Mouse (Mus musculus) erythroid progenitor cell, adult 5-6 weeks (primary cell): ENCODE measurements at regions not wholly inside any gene's neighbourhood (a gene's known extent, or its start where the extent isn't known, plus 50 kb on each side); places are given as distances from the start of the nearest gene placed in this dataset.
"Not testable (repeated sequence)": the region's sequence is repeated elsewhere in the genome, so short reads cannot be mapped to it uniquely, and the experiment has no call there.

ENCODE experiments used
- ATAC-seq: replicated peaks from 2 replicates; pipeline ENCODE4 v1.8.0; 2016; ENCODE audit warnings: moderate number of reproducible peaks, mild to moderate bottlenecking, moderate TSS enrichment, inconsistent platforms; ENCODE audit not compliant: poor library complexity, low FRiP score, severe bottlenecking

DNA sequence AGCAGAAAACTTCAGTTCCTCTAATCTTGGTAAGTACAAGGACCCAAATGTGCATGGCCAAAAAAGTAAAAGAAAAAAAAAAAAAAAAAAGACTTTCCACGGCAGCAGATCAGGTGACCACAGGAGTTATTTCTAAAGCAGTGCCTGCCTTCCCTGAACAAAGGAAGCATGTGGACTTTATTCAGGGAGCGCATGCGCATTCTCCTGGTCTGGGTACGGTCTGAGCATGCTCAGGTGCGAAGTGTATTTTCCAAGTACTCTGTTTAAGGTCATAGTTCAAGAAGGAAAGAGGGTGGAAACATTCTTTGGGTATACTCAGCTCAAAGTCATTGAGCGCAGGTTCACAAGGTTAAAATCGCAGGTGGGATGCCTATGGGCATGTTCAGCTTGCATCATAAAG, 103.1 kb upstream of the Eif4g2 start:
- ATAC-seq: no peak

DNA sequence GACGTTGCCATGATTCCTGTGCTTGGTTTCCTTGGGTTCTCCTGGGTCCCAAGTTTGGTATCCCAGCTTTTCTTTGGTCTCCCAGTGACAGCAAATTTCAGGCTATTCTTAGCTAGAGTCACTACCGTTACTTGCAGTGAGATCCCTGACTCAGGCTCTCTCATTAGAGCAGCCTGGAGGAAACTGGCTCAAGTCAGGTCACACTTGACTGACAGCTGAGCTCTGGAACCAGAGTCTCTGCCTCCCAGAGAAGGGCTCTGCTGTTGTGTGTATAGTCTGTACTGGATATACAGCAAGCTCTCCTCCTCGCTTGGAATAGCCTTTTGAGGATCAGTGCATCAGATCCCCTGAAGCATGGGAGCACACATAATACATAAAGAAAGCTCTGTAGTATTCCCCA, 100.7 kb upstream of the Eif4g2 start:
- ATAC-seq: no peak

DNA sequence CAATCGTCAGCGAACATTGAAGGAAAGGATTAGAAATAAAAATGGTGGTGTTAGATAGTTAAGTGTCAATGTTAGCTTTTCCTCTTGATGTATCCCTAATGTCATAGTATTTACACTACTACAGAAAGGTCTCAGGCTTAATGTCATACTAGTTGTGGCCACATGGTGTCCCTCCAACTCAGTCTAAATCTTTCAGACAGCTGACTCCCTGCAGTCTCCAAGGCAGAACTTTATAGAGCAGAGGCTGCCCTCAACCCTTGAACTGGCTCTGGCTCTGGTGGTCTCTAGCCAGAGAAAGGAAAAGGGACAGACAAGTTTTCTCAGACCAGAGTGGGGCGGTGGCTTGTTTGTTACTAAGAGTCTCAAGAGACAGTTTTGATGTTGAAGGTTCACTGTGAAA, 99.5 kb upstream of the Eif4g2 start:
- peak; percentile 49 for ATAC-seq

DNA sequence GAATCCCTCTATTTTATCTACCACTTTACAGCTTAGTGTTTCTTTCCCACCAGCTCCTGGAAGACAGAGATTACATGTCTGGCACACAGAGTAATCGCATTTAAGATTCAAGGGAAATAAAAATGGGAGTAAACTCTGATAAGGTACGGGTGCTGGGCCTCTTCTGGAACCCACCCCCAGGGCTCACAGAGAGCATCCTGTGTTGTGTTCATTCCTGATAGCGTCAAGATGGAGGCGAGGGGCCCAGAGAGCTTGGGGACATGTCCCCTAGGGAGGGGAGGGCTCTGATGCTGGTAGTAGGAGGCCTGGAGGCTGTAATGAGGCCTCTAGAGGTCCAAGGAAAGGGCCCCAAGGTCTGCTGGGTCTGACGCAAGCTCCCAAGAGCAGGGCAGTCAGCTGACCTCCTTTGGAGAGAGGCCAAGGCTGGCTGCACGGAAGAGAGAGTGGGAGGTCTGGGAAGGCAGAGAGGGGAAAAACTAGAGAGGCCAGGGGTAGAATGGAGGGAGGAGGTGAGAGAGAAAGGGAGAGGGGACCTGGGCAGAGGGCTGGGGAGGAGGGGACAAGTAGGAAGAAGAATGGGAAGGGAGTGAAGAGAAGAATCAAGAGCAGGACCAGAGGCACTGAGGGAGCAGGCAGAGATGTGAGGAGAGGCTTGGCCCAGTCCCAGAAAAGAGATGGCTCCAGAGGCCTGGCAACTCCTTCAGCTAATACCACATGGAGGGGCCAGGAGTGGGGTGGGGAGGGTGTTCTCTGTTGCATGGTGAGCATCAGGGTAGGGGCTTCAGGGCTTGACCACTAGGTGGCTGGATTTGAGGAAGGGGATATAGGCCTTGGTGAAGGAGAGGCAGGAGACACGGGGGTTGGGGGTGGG, 96.8 kb upstream of the Eif4g2 start:
- peak; percentile 38 for ATAC-seq

DNA sequence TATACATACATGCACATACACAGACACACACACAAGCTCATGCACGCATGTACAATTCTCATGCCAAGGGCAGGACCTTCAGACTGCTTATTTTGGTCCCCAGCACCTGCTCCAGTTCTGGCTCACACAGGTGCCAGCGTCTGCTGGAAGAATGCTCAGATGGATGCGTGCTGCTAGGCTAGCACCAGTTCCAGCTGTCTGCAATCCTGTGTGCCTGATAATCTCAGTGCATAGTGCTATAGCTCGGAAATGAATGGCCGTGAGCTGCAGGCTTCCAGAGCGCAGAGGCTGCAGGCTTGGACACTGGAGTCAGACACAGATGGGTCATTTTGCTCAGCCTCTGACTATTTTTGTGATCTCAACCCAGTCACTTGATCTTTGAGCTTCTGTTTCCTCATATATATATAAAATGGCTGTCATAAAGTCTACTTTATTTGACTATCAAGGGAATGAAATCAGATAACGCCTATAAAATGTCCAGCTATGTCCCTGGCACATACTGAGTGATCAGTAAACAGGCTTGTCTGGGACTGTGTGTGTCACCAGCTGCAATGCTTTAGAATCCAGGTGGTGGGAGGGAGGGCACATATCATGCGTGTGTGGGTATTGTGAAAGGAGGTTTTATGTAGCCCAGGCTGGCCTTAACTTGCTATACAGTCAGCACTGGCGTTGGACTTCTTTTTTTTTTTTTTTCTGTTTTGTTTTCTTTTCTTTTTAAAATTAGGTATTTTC, 91.7 kb upstream of the Eif4g2 start:
- no peak for ATAC-seq

DNA sequence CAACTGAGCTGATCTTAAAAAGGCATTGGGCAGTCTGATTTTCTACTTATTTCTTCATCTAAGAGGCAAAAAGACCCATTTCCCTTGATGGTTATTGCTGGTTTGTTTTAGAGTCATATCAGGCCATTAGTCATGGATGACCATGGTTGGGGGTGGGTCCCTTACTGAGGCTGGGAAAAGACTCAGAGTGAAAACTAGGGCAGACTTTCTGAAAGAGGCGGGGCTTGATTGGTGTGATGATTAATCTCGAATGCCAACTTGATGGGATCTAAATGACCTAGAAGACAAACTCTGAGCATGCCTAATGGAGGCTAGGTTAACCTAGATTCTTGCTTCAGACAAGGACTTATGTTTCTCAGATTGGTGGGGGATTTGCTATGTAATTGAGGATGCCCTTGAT, 89.2 kb upstream of the Eif4g2 start:
- no peak for ATAC-seq

DNA sequence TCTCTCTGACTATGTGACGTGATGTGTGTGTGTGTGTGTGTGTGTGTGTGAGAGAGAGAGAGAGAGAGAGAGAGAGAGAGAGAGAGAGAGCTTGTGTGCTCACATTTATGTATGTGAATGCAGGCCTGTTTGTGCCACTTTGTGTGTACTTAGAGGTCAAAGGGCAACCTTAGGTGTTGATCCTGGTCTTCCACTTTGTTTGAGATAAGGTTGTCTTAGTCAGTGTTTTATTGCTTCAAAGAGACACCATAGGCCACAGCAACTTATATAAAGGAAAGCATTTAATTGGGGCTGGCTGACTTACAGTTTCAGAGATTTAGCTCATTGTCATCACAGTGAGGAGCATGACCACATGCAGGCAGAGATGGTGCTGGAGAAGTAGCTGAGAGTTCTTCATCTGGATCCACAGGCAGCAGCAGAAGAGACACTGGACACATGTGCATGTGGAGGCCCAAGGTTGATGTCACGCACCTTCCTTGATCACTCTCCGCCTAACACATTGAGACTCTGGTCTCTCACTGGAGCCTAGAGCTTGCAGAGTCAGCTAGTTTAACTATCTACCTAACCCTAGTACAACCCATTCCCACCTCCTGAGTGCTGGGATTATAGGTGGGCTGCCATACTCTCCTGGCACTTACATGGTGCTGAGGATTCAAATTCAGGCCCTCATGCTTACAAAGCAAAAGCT, 85.9 kb upstream of the Eif4g2 start:
- not testable (repeated sequence) for ATAC-seq

DNA sequence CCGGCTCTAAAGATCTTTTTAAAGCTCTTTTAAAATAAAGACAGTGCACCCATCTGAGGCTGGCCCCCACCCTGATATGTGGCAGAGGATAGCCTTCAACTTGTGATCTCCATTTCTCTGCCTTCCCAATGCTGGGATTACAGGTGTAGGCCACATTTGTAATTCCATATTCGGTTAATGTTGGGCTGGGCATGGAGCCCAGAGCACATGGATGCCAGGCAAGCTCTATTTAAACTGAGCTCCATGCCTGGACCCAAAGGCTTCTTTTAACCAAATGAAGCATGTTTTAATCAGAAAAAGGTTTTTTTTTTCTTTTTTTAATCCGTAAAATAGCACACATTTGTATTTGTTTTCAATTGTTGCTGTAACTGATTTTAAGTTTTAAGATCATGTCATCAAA, 82.2 kb upstream of the Eif4g2 start:
- ATAC-seq: no peak

DNA sequence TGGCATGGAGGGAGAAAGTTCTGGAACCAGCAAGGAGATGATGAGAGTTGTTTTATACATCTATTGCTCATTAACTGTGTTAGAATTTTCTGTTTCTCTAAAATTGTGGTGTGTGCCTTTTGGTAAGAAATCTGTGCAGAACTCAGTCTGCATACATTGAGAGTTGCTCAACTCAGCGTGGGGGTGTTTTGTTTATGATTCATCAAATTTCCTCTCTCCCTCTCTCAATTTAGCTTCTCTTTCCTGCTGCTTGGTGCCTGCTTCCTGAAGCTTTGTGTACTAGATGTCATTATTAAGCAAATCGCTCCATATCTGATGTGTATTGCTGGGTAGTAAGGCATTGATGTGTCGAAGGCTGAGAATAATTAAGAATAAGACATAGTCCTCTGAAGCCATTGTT, 81.4 kb upstream of the Eif4g2 start:
- ATAC-seq: no peak

DNA sequence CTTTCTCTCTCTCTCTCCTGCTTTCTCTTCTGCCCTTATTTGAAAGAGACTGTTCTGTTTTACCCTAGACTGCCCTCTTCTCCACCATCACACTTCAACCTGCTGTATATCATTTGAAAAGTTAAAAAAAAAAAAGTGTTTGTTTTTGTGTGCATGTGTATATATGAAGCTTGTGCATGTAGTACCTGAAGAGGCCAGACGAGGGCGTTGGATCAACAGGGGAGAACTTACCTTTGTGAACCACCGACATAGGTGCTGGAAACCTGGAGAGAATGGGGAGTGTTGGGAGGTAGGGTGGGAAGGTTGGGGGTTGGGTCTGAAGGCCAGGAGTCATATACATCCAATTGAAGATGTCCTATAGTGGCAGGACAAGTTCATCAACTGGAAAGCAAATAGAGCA, 81.0 kb upstream of the Eif4g2 start:
- ATAC-seq: 0 out of 2 replicates have a peak, but pooled peaks have one; percentile 52

DNA sequence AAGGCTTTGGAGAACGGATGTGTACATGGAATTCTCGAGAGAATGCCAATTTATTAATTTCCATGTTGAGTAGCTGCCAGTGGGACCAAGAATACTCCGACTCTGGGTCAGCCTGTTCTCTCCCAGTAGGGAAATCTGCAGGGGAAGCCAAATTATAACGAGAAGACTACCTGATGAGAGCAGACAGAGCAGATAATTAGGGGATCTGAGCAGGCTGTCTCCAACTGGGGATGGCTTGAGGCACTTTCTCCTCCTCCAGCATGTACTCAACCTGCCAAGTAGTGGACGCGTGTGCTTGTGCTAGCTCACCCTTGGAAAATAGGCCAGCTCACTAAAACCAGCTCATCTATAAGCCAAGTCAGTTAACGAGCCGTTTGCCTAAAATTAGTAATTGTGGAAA, 80.5 kb upstream of the Eif4g2 start:
- ATAC-seq: no peak

DNA sequence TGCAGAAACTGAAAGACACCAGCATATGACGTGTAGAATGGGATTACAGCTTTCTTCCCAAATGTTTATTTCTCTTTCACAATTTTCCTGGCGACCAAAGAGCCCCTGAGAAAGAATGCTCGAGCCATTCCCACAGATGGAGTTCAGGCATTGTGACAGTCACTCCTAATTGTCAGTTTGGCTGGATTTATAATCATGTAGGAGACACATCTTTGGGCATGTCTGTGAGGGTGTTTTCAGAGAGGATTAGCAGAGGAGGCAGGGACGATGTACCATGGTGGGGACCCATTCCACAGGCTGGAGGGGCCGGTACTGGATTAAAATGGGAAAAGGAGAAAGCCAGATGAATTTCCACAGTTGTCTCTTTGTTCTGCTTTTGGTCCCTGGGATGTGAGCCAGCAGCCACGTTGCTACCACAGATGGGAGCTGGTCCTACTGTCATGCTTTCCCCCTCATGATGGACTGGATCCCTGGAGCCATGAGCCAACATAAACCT, 76.0 kb upstream of the Eif4g2 start:
- no peak for ATAC-seq

DNA sequence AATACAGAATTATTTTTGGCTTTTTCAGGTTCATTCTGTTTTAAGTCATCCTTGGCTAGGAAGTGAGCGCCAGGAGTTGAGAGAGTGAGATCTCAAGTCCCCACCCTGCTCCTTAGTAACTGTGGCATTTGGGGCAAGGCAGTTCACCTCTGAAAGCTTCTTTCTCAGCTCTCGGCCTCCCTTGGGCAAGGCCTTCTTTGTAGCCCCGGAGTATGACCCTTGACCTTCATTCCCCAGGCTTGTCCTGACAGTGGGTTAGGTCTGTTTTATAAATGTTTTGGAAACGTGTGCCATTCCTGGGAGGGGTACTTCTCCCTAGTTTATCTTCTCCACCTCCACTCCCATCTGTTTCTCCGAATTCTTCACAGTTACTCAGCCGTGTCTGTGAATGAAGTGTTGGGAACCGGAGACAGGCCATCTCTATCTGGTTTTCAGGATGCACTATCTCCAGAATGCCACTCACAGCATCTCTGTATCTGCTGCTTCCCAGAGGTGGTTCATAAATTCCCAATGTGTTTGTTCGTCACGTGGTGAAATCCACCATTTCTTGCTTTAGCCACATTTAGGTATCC, 75.0 kb upstream of the Eif4g2 start:
- ATAC-seq: no peak

DNA sequence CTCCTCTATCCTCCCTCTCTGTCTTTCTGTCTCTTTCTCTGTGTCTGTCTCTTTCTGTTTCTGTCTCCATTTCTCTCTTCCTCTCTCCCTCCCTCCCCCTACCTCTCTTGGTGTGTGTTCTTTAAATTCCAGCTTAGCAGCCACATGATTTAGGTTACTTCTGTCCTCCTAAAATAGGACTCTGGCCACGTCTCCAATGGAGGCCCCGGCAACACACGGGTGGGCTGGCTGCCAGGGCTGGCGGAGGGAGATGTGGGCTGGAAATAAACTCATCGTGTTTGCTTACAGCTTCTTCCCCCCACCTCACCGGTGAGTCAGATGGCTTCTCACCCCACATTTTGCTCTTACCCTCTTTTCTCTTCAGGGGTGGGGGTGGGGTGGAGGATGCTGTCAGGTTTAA, 74.5 kb upstream of the Eif4g2 start:
- no peak for ATAC-seq

DNA sequence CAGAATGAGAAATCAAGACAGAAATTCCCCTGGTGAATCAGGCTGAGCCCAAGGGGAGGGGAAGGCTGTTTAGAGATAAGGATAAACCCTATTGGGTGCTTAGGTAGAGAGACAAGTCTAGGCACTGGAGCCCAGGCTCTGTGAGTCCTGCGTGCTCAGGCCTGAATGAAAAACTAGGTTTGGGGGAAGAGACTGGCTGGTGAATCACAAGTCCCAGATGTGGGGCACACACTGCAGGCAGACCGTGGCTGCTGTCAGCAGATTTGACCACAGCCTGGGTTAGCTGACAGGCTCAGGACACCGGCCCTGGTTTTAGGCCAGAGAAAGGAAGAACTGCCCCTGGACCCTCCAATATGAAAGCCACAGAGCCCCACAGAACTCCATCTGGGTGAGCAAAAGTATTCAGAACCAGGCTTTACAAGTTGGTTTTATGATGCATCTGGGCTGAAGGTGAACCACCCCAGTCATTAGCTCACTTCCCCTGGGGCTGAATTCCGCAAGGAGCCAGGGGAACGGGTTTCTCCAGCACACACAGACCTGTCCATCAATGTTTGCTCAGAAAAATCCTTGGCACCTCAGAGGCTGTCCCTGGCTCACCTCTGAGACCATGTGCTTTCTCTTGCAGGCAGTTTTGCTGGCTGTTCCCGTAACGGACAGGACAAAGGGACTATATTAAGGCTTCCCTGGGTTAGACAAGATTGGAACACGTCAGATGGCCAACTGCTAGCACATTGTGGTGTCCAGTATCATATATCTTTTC, 73.8 kb upstream of the Eif4g2 start:
- no peak for ATAC-seq

DNA sequence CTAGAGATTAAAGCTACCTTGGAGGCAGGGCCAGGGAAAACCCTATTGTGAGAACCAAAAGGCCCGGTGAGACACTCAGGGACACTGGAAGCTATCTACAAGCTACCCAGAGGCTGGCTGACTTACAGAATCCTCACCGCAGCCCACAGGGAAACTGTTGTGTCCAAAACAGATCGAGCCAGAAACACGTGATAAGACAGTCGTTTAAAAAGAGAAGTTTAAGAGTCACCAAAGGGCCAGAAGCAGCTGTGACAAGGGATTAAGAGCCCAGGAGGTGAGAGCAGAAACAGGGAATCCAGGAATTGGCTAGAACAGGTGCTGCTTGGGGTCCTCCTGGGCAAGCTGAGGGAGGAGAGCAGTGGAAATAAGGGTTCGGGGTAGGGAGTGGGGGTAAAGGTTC, 73.2 kb upstream of the Eif4g2 start:
- no peak for ATAC-seq

DNA sequence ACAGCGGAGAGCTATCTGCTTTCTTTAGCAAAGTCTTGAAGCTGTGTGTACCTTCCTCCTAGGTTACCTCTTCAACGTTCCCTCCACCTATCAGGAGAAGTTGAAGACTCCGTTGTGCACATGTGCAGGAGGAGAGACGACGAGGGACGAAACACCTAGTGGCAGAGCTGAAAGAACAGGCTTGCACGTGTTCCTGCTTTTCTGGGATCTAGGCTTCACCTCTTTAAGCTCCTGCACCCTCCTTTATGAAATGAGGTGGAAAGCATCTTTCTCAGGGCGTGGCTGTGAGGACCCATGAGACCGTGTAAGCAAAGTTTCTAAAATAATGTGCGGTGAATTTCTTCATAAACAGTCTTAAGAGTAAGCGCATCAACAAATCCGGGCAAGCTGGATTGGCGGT, 71.4 kb upstream of the Eif4g2 start:
- no peak for ATAC-seq

DNA sequence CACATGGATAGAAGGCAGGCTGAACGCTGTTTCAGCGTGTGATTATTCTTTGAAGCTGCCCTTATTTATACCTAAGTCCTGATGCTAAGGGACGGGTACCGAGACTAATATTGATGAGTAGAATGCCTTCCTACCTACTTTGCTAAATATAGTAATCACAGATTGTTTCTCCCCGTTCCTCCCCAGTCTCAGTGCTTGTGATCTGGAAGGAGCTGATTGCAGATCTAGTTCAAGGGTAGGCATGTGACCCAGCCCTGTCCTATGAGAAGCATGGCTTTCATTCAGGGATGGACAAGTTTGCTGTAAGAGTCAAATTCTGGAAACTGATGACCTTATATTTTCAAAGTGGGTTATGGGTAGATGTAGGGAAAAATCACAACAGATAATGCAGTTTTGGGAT, 67.7 kb upstream of the Eif4g2 start:
- no peak for ATAC-seq

DNA sequence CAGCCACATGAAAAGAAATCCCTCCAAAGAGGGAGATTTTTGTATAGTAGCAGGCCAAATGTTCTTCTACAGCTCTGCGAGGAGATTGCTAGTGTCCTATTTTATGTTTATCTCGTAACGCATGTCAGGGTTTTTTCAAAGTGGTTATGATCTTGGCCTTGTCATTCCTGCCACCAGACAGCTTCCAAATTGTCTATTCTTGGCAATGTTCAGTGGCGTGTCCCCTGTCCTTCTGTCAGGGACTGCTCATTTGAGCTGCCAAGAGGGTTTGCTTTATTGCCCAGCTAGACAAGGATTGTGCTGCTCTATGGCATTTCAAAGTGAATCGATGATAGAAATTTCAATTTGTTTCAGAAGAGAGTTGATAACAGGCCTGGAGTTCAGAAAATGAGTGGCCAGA, 67.3 kb upstream of the Eif4g2 start:
- no peak for ATAC-seq

DNA sequence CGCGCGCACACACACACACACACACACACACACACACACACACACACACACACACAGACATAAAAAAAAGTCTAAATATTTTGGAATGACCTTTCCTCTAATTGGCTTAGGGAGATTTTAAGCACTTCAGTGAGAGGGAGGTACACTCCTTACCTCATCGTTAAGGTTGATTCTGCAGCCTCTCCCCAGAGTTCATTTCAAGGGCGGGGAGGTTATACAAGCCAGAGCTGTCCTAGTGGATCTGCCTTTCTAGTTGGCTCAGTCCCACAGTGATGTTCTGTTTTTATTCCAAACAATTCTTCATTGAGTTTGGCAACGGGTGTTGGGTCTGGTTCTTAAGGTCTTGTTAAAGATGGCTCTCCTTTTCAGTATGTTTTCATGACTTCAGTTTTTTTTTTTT, 64.8 kb upstream of the Eif4g2 start:
- no peak for ATAC-seq
